Mouse (Mus musculus) heart, embryonic 16.5 days (tissue): ENCODE data around the gene Zfp688. TPM values are rescaled to one million over a fixed set of nuclear protein-coding genes. Genes with fewer than 3 reads are reported as not detected.
"Not testable (repeated sequence)": the region's sequence is repeated elsewhere in the genome, so short reads cannot be mapped to it uniquely, and the experiment has no call there.

ENCODE experiments used
- ATAC-seq: fragments of 200-750 bp; cut with Nextera tagmentation; replicated peaks from 2 replicates; pipeline ENCODE4 v1.8.0; 2017; ENCODE audit warnings: moderate number of reproducible peaks; ENCODE audit not compliant: insufficient read depth, low FRiP score; ENCODE audit errors: extremely low read depth
- H3K27ac ChIP-seq: fragments of 300-500 bp; sonication (generic); 2 replicates; pipeline ENCODE4 v1.5.1; 2014; ENCODE audit warnings: mild to moderate bottlenecking, low read length, control low read depth, moderate library complexity
- H3K27me3 ChIP-seq: fragments of 300-500 bp; sonication (generic); 2 replicates; pipeline ENCODE4 v1.6.1; 2014; ENCODE audit warnings: low read length, mixed read lengths; ENCODE audit not compliant: control insufficient read depth, insufficient read depth
- H3K36me3 ChIP-seq: fragments of 300-500 bp; sonication (generic); 2 replicates; pipeline ENCODE4 v1.6.1; 2014; ENCODE audit not compliant: control insufficient read depth, insufficient read depth
- H3K4me1 ChIP-seq: fragments of 300-500 bp; sonication (generic); 2 replicates; pipeline ENCODE4 v1.6.1; 2014; ENCODE audit warnings: low read length, mixed read lengths; ENCODE audit not compliant: control insufficient read depth, insufficient read depth
- H3K4me2 ChIP-seq: fragments of 300-500 bp; sonication (generic); 2 replicates; pipeline ENCODE4 v1.6.1; 2014; ENCODE audit warnings: low read depth, mild to moderate bottlenecking, control low read depth, low read length
- H3K4me3 ChIP-seq: fragments of 300-500 bp; sonication (generic); 2 replicates; pipeline ENCODE4 v1.5.1; 2014; ENCODE audit warnings: mild to moderate bottlenecking, control low read depth, low read length
- H3K9ac ChIP-seq: fragments of 300-500 bp; sonication (generic); 2 replicates; pipeline ENCODE4 v1.6.1; 2014; ENCODE audit warnings: low read length, control low read depth
- H3K9me3 ChIP-seq: fragments of 300-500 bp; sonication (generic); replicated peaks from 2 replicates; pipeline ENCODE4 v1.6.1; 2016; ENCODE audit warnings: low read length; ENCODE audit not compliant: control insufficient read depth
- WGBS: fragments of 180-500 bp; shearing (Covaris S2); extraction: QIAGEN DNeasy Blood & Tissue Kit; methylation state at CpG from one replicate; pipeline ENCODE4 v1.1.7; 2014; 5-methylcytosine and 5-hydroxymethylcytosine counted together
- polyA plus RNA-seq: library from polyadenylated mRNA; unstranded; fragments of >200 nt; fragmentation: Nextera tagmentation; extraction: Ambion mirVana; gene quantifications from 2 replicates; pipeline ENCODE4 v1.2.1, GENCODE M21; 2015

The Zfp688 gene
- 14.1 and 14.8 TPM in 2 replicates for polyA plus RNA-seq

DNA sequence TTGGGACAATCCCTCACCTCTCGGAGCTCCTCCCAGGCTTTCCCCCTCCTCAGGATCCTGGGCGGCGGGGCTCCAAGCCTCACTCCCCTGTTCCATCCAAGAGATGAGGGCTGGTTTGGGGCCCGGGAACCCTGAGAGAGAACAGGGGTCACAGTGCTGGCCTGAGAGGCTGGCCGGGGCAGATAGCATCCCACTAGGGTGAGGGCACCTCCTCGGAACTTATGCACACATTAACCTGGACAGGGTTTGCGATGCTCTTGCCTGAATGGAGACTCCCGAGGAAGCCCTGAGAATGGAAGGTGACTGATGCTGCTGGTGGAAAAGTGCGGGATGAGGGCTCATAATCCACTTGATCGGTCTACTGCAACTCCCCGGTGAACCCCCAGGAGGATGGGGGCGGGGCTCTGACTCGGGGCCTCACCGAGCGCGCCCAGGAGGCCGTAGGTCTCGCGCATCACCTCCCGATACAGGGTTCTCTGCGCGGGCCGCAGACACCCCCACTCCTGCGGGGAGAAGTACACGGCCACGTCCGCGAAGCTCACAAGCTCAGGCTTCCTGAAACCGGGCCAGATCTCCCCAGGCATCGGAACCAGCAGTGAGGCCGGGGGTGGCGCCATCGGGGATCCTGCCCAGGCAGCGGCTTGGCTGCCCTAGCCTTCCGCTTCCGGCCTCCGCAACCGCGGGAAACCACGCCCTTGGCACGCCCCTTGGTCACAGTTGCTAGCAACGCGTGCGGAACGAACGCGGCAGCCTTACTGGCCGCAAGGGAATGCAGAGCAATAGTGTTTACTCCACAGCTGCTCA, at the start of gene Zfp688:
TSS of gene Zfp688 (minus strand) at position 681 of the 804 bp plus-strand sequence.
- 2% methylated on average over 48 of the region's 48 CpGs for whole genome bisulfite sequencing
- peak within 1 kb of the TSS; percentile 94 for H3K9ac ChIP-seq
- H3K4me1 ChIP-seq: peaks cover 9% of the 10 kb centered on the region
- H3K27me3 ChIP-seq: peaks cover 4% of the 10 kb centered on the region; the same call in 1 of the 2 replicates
- H3K9me3 ChIP-seq: no peaks in the 10 kb centered on the region
- peaks cover 5% of the 10 kb centered on the region; the same call in 1 of the 2 replicates for H3K36me3 ChIP-seq
- H3K4me3 ChIP-seq: peak within 1 kb of the TSS; percentile 91
- peak within 1 kb of the TSS; percentile 99 for H3K4me2 ChIP-seq
- peak; percentile 93 for ATAC-seq
- no peak within 1 kb of the TSS; the same call in 1 of the 2 replicates for H3K27ac ChIP-seq

- under 1% methylated on average over 25 of the region's 25 CpGs for WGBS
- Histone ChIP-seq H3K9ac (peak overlapping the region; percentile 96), H3K9me3 (no peaks in the 10 kb centered on the region), H3K27me3 (no peaks in the 10 kb centered on the region), H3K4me3 (peak overlapping the region; percentile 91), H3K36me3 (peaks cover 45% of the 10 kb centered on the region), H3K4me2 (peak overlapping the region; percentile 85), H3K27ac (peak overlapping the region; percentile 99), H3K4me1 (peaks cover 10% of the 10 kb centered on the region)
- peak; percentile 15 for ATAC-seq
Observed at GRCm38 (mm10) chr7:127471646-127472010, 49.8 kb upstream of the Zfp688 start.

DNA sequence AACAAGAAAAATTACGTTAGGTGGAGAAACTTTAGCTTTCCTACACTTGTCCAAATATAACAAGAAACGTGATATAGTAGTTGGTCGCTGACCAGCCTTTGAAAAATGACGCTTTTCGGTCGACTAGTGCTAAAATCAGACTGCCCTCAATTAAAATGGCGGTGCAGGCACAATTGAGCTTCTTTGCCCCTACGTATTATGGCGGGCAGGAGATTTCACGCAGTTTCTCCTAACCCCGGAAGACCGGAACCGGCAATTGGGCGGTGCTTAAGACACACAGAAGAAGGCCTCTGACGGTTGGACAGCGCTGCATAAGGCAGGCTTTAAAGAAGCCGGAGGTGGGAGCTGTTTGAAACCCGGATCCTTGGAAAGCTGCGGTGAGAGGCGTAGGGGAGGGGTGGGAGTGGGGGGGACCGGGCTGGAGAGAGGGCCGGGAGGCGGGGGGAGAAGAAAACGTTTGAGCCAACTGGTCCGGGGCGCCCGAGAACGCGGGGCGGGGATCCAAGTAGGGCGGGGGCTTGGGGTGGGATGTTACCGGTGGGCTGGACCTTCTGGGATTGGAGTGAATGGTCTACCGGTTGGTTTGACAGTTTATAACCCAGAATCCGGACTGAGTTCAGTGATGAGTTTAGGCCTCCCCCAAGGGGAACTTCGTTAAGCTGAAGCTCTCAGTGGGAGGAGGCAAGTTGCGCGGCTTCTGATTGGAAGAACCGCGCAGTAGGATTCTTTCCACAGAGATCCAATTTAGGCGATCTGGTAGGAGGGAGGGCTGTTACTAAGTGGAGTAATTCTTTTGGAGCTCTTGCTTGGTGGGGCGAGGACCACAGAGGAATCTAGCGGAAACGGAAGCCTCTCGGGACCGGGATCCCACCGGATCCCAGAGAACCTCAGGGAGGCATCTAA, 49.1 kb upstream of the Zfp688 start:
- ATAC-seq: peak; percentile 89
- peak overlapping the region; percentile 96 for H3K9ac ChIP-seq
- H3K4me3 ChIP-seq: peak overlapping the region; percentile 91
- peaks cover 8% of the 10 kb centered on the region for H3K4me1 ChIP-seq
- H3K36me3 ChIP-seq: peaks cover 42% of the 10 kb centered on the region
- peak overlapping the region; percentile 85 for H3K4me2 ChIP-seq
- peak overlapping the region; percentile 99 for H3K27ac ChIP-seq
- no peaks in the 10 kb centered on the region for H3K9me3 ChIP-seq
- H3K27me3 ChIP-seq: no peaks in the 10 kb centered on the region
- WGBS: under 1% methylated on average over 46 of the region's 46 CpGs

GRCm38 (mm10) chr7:127470011-127470715, 48.3 kb upstream of the Zfp688 start:
- H3K27me3 ChIP-seq: no peaks in the 10 kb centered on the region
- peak overlapping the region; percentile 99 for H3K27ac ChIP-seq
- H3K36me3 ChIP-seq: peaks cover 34% of the 10 kb centered on the region
- peak overlapping the region; percentile 96 for H3K9ac ChIP-seq
- 9% methylated on average over 10 of the region's 10 CpGs for WGBS
- peaks cover 8% of the 10 kb centered on the region for H3K4me1 ChIP-seq
- H3K9me3 ChIP-seq: no peaks in the 10 kb centered on the region
- H3K4me3 ChIP-seq: peak overlapping the region; percentile 91
- peak overlapping the region; percentile 85 for H3K4me2 ChIP-seq
- ATAC-seq: no peak

DNA sequence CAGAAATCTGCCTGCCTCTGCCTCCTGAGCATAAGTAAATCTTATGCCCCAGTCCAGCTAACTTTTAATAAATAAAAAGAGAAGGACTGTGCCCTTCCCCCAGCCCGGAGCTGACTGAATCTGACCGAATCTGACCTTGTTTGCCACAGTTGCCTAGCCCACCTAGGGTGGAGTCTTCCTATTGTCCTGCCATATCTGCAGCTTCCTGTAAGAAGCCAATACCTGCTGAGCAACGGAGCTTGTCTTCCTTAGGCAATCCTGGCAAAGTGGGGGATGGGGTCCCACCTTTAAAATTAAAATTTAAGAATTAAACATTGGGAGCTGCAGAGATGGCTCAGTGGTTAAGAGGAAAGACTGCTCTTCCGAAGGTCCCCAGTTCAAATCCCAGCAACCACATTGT, 44.7 kb upstream of the Zfp688 start:
- Histone ChIP-seq H3K36me3 (peaks cover 16% of the 10 kb centered on the region), H3K9me3 (no peaks in the 10 kb centered on the region), H3K4me3 (no peak overlapping the region), H3K4me2 (no peak overlapping the region), H3K27me3 (no peaks in the 10 kb centered on the region), H3K4me1 (no peaks in the 10 kb centered on the region), H3K9ac (no peak overlapping the region), H3K27ac (no peak overlapping the region)
- 92% methylated on average over 4 of the region's 4 CpGs for WGBS
- ATAC-seq: no peak

DNA sequence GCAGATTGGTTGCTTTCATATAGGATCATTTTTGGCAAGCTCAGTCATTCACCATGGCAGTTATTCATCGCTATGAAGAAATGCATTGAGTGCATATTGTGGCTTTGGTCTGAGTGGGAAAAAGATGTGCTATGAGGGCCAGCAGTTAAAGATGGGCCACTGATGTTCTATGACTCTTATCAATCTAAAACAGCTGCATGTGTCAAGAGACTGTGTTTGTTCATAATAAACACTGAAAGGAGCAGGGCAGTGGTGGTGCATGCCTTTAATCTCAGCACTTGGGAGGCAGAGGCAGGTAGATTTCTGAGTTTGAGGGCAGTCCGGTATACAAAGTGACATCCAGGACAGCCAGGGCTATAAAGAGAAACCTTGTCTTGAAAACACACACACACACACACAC, 43.8 kb upstream of the Zfp688 start:
- not testable (repeated sequence) for H3K4me1 ChIP-seq, H3K4me3 ChIP-seq, H3K4me2 ChIP-seq, H3K9ac ChIP-seq, H3K27ac ChIP-seq, H3K9me3 ChIP-seq, ATAC-seq, H3K27me3 ChIP-seq
- 94% methylated on average over 2 of the region's 2 CpGs for WGBS
- H3K36me3 ChIP-seq: peaks cover 16% of the 10 kb centered on the region

GRCm38 (mm10) chr7:127465191-127465590, 43.3 kb upstream of the Zfp688 start:
- Histone ChIP-seq H3K27me3 (no peaks in the 10 kb centered on the region), H3K4me3 (no peak overlapping the region), H3K27ac (no peak overlapping the region), H3K4me2 (no peak overlapping the region), H3K4me1 (no peaks in the 10 kb centered on the region), H3K9me3 (no peaks in the 10 kb centered on the region), H3K9ac (no peak overlapping the region), H3K36me3 (peaks cover 16% of the 10 kb centered on the region)
- WGBS: 87% methylated on average over 3 of the region's 3 CpGs
- no peak for ATAC-seq

DNA sequence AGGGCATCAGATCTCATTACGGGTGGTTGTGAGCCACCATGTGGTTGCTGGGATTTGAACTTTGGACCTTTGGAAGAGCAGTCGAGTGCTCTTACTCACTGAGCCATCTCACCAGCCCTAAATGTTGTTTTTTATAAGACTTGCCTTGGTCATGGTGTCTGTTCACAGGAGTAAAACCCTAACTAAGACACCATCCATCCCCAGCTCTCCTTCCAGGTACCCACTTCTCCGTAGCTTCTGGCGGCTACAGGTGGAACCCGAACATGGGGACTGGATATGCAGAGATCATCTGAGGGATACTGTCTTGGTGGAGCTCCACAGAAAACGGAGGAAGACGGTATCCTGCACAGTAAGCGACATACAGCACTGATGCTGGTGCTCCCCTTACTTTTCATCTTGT, 37.4 kb upstream of the Zfp688 start, which contains the start of gene Prr14:
TSS of gene Prr14 (plus strand) at position 301 of the 400 bp plus-strand sequence.
- H3K4me1 ChIP-seq, H3K27ac ChIP-seq, H3K9me3 ChIP-seq, H3K9ac ChIP-seq, H3K27me3 ChIP-seq, ATAC-seq, H3K4me3 ChIP-seq, H3K4me2 ChIP-seq: not testable (repeated sequence)
- 96% methylated on average over 8 of the region's 8 CpGs for WGBS
- peaks cover 27% of the 10 kb centered on the region for H3K36me3 ChIP-seq
